Mouse (Mus musculus): ENCODE measurements at regions not wholly inside any gene's neighbourhood (a gene's known extent, or its start where the extent isn't known, plus 50 kb on each side); places are given as distances from the start of the nearest gene placed in this dataset.

DNA sequence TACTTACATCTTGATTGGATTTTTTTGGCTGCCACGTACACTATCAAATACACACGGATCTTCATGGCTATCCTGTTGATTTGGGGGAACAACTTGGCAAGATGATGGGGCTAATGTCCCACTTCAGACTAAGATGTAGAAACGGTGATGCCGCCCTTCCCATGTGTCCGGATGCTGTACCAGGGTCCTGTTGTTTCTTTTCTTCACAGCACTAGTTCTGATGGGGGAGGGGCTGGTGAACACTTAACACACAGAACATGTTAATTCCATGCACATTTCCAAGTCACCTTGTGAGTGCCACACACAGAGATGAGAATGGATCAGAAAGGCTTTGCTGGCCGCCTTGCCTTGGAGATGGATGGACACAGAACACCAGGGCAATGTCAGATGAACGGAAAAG is 56.5 kb upstream of the Ptgfrn start:
- no peak for TF ChIP-seq CTCF (IDR thresholded peaks at IDR 0.05; ENCODE audit: extremely low read depth, insufficient read length, insufficient replicate concordance, low read depth, low read length)
- TF ChIP-seq POLR2A (IDR thresholded peaks at IDR 0.05; ENCODE audit: low read depth, low read length) = no peak
